Mouse (Mus musculus): ENCODE results near the gene Rpl23a.
"Not testable (repeated sequence)": the region's sequence is repeated elsewhere in the genome, so short reads cannot be mapped to it uniquely, and the experiment has no call there.

Rpl23a gene

DNA sequence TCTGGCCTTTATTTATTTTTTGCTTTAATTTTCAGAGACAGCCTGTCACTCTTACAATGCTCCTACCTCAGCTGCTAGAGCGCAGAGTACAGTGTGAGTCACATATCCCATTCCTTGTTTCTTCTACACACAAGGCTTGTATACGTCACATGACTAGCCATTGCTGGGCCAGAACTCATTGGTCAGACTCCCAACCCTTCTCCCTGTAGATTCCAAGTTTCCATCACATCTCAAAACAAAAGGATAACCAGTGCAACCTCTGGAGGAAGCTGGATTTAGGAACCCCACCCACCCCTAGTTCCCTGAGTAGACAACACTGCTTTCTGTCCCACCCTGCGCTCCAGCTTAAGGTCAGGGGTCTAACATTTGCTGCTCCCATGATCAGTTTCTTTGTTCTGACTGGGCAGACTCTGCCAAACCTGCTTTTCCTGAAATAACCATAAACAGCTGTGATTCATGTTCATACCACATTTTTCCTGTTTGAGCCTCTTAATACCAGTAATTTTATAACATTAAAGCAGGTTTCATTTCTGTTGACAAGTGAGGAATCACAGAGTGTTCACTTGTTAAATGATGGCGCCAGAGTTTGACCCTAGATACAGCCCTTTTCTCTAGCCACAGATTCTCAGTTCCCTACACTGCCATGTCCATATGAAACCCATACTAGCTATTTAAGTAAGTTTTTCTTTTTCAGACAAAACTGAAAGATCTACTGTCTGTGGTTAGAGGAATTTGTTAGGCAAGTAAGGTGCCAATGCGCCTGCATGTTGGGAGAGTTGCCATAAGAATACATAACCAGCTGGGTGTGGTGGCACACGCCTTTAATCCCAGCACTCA, 36.5 kb downstream of the Rpl23a start:
- in situ Hi-C loops (cut with MboI, MseI), result loop anchor here (5.0 kb wide), 1 partner anchor 90 kb away; no protein-coding TSS in a partner anchor

DNA sequence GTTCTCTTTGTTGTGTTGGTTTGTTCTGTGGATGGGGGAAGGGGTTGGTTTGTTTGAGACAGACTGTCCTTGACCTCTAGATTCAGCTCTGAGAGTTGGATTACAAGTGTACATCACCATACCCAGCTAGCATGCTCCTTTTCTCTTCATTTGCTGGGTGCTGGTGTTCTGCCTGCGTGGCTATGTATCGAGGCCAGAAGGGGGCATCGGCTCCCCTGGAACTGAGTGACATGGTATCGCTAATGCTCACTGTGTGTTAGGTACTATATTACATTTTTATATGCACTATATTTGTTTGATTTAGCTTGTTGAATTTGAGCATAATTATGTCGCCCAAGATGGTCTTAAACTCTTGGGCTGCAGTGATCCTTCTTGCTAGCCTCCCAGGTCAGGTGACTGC, 37.2 kb downstream of the Rpl23a start:
- in situ Hi-C loops (cut with MboI, MseI), result loop anchor here (5.0 kb wide), 1 partner anchor 89 kb away; no protein-coding TSS in a partner anchor

DNA sequence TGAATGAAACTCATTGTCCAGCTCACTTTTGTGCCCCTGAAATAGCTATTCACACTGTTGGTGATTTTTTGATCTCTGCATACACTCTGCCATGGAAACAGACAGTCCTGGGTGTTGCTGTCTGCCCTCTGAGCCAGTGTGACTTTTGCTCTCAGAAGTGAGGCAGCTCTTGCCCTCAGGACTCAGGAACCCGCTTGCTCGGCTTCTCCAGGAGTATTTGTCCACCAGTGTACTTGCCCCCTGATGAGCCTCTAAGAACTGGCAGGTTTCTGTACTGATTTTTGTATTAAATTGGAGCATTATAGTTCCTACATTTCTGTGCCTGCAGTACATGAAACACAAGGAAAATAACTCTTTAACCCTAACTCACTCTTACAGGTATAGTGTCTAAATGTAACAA, 39.9 kb downstream of the Rpl23a start:
- in situ Hi-C loops (cut with MboI, MseI), result no loop called here

DNA sequence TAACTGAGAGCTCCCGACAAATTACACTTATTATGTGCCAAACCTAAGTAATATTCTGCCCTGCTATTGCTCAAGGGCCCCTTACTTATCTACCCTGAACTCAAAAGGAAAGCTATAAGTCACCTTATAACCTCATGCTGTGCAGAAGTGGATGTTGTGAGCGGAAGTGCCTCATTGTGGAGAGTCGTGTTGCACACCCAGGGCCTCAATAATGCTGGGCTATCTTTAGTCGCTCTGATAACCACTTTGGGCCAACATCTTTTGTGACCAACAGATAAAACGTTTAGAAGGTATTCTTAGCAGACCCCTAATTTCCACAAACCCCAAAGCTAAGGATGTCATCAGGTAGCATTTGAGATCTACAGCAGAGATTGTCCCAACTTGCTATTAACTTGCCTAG, 42.7 kb downstream of the Rpl23a start:
- in situ Hi-C loops (cut with MboI, MseI), result no loop called here

DNA sequence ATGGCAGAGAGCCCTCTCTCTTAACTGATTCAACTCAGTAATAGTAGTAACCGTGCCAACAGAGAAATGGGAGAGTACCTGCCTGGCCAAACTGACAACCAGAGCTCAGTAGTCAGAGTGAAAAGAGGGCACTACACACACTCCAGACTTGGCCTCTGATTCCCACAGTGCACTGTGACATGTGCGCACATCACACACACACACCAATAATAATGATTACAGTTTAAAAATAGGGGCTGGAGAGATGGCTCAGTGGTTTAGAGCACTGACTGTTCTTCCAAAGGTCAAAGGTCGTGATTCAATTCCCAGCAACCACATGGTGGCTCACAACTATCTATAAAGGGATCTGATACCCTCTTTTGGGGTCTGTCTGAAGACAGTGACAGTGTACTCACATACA, 45.4 kb downstream of the Rpl23a start:
- in situ Hi-C loops (cut with MboI, MseI), result no loop called here

DNA sequence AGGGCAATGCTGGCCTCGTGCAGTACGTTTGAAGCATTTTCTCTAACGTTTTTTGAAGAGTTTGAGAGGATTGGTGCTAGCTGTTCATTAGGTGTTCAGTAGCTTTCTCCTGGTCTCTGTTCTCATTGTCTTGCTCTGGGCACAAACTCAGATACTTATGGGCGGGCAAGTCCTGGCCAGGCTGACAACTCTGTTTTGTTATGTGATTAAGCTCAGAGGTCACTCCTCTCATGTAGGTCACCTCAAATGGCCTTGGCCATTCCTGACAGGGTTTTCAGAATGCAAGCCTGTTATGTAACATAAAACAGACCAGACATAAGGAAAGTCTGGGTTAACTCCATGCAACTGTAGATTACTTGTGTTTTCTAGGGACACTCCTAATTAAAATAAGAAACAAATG, 45.8 kb downstream of the Rpl23a start:
- in situ Hi-C loops (cut with MboI, MseI), result no loop called here

DNA sequence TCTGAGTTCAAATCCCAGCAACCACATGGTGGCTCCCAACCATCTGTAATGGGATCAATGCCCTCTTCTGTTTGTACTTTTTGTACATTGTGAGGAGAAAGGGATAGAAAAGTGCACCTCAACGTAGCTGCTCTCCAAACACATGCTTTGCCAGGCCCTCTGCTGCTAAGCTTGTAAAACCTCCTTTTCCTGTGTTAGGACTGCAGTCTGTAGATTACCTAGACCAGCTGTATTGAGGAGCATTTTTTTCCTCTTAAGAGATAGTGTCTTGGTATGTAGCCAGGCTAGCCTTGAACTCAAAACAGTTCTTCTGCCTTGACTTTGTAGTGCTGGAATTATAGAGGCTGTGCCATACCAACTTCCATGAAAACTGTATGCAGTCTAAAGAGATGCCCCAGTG, 47.3 kb downstream of the Rpl23a start:
- in situ Hi-C loops (cut with MboI, MseI), result no loop called here

DNA sequence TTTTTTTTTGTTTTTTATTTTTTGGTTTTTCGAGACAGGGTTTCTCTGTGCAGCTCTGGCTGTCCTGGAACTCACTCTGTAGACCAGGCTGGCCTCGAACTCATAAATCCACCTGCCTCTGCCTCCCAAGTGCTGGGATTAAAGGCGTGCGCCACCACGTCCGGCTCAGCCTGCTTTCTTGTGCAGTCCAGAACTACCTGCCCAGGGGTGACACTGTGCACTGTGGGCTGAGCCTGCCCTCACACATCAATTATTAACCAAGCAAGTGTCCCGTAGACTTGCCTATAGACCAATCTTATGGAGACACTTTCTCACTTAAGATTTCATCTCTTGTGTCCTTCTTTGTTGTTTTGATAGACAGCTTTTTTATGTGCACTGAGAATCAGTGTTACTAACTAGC, 48.1 kb downstream of the Rpl23a start:
- in situ Hi-C loops (cut with MboI, MseI), result not testable (repeated sequence)

DNA sequence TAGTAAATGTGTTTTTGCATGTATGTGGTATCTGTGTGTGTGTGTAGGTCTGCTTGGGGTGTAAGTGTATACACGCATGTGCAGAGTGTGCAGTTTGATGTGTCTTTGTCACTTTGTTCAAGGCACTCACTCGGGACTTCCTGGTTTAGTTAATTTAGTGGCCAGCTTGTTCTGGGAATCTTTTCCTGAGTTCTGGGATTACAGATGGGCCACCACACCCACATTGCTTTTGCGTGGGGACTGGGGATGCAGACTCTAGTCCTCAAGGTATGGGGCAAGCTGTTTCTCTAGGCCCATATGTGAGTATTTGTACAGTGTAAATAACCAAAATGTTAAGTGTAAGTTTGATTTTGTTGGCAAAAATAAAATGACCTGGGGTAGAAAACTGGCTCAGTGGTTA, 49.0 kb downstream of the Rpl23a start:
- in situ Hi-C loops (cut with MboI, MseI), result no loop called here

DNA sequence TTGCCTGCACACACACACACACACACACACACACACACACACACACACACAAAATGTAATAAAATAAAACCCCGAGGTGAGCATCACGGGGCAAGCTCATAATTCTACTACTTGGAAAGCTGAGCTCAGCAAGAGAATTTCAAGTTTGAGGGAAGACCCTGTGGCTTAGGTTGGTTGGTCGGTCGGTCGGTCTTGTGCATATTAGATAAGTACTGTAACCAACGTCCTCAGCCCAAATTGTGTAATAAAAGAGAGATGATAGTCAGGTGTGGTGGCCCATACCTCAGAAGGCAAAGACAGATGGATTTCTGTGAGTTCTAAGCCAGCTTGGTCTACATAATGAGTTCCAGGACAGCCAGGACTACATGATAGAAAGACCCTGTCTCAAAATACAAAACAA, 49.5 kb downstream of the Rpl23a start:
- in situ Hi-C loops (cut with MboI, MseI), result no loop called here

Measured in regulatory T cell (primary cell).